Mouse (Mus musculus) midbrain, embryonic 11.5 days (tissue): ENCODE data around the gene 3110009E18Rik. TPM values are rescaled to one million over a fixed set of nuclear protein-coding genes. Genes with fewer than 3 reads are reported as not detected.

Source experiments
- ATAC-seq: fragments of 200-750 bp; cut with Nextera tagmentation; 2 replicates; pipeline ENCODE4 v1.8.0; 2017; ENCODE audit warnings: moderate TSS enrichment, moderate library complexity; ENCODE audit not compliant: low FRiP score
- DNase-seq: peaks from one replicate; pipeline ENCODE4 v3.0.0; 2015; ENCODE audit warnings: low spot score; ENCODE audit errors: missing footprints
- H3K27ac ChIP-seq: fragments of 300-500 bp; sonication (generic); 2 replicates; pipeline ENCODE4 v1.5.1; 2014; ENCODE audit warnings: low read depth, low read length
- H3K27me3 ChIP-seq: fragments of 300-500 bp; sonication (generic); 2 replicates; pipeline ENCODE4 v1.6.1; 2014; ENCODE audit warnings: mild to moderate bottlenecking, low read length, moderate library complexity, mixed read lengths; ENCODE audit not compliant: control insufficient read depth, insufficient read depth
- H3K36me3 ChIP-seq: fragments of 300-500 bp; sonication (generic); 2 replicates; pipeline ENCODE4 v1.6.1; 2014; ENCODE audit warnings: mild to moderate bottlenecking, low read length, moderate library complexity, mixed read lengths; ENCODE audit not compliant: control insufficient read depth, insufficient read depth
- H3K4me1 ChIP-seq: fragments of 300-500 bp; sonication (generic); 2 replicates; pipeline ENCODE4 v1.6.1; 2014; ENCODE audit warnings: low read length; ENCODE audit not compliant: control insufficient read depth, insufficient read depth
- H3K4me2 ChIP-seq: fragments of 300-500 bp; sonication (generic); 2 replicates; pipeline ENCODE4 v1.6.1; 2014; ENCODE audit warnings: mild to moderate bottlenecking, moderate library complexity
- H3K4me3 ChIP-seq: fragments of 300-500 bp; sonication (generic); 2 replicates; pipeline ENCODE4 v1.5.1; 2014; ENCODE audit warnings: low read depth, low read length
- H3K9ac ChIP-seq: fragments of 300-500 bp; sonication (generic); 2 replicates; pipeline ENCODE4 v1.6.1; 2014; ENCODE audit warnings: low read length
- H3K9me3 ChIP-seq: fragments of 300-500 bp; sonication (generic); 2 replicates; pipeline ENCODE4 v1.6.1; 2016; ENCODE audit warnings: low read length; ENCODE audit not compliant: control insufficient read depth
- WGBS: fragments of 180-500 bp; shearing (Covaris S2); extraction: QIAGEN DNeasy Blood & Tissue Kit; methylation state at CpG from one replicate; pipeline ENCODE4 v1.1.7; 2014; 5-methylcytosine and 5-hydroxymethylcytosine counted together
- polyA plus RNA-seq: library from polyadenylated mRNA; unstranded; fragments of >200 nt; fragmentation: Nextera tagmentation; extraction: Ambion mirVana; gene quantifications from 2 replicates; pipeline ENCODE4 v1.2.1, GENCODE M21; 2014

3110009E18Rik gene
- 26.4 and 27.1 TPM in 2 replicates for polyA plus RNA-seq

- Histone ChIP-seq H3K4me3 (peak within 1 kb of the TSS; percentile 63), H3K36me3 (peaks cover 6% of the 10 kb centered on the region; the same call in 1 of the 2 replicates), H3K9me3 (no peaks in the 10 kb centered on the region), H3K9ac (peak within 1 kb of the TSS; percentile 80), H3K27me3 (no peaks in the 10 kb centered on the region), H3K27ac (peak within 1 kb of the TSS; percentile 85), H3K4me2 (peak within 1 kb of the TSS; percentile 81), H3K4me1 (peaks cover 13% of the 10 kb centered on the region)
- 2% methylated on average over 52 of the region's 52 CpGs for WGBS
- ATAC-seq (peak; percentile 95), DNase-seq (peak; percentile 99)
These were observed at the start of gene 3110009E18Rik, which contains the start of gene Dbi for GRCm38 (mm10) chr1:120120969-120121811. Gene 3110009E18Rik (plus strand): TSS chr1:120121187. Gene Dbi (minus strand): TSS chr1:120121078.

- peak overlapping the region; percentile 76 for H3K4me2 ChIP-seq
- H3K4me3 ChIP-seq = peak overlapping the region; percentile 33; the same call in 1 of the 2 replicates
- H3K9me3 ChIP-seq = no peaks in the 10 kb centered on the region
- H3K27ac ChIP-seq = no peak overlapping the region
- H3K36me3 ChIP-seq = no peaks in the 10 kb centered on the region
- H3K4me1 ChIP-seq = peaks cover 15% of the 10 kb centered on the region; the same call in 1 of the 2 replicates
- peaks cover 13% of the 10 kb centered on the region for H3K27me3 ChIP-seq
- 12% methylated on average over 16 of the region's 16 CpGs for WGBS
- ATAC-seq (no peak), DNase-seq (no peak)
- H3K9ac ChIP-seq = peak overlapping the region; percentile 6; the same call in 1 of the 2 replicates
These were observed 48.1 kb upstream of the 3110009E18Rik start for GRCm38 (mm10) chr1:120072900-120073299.

DNA sequence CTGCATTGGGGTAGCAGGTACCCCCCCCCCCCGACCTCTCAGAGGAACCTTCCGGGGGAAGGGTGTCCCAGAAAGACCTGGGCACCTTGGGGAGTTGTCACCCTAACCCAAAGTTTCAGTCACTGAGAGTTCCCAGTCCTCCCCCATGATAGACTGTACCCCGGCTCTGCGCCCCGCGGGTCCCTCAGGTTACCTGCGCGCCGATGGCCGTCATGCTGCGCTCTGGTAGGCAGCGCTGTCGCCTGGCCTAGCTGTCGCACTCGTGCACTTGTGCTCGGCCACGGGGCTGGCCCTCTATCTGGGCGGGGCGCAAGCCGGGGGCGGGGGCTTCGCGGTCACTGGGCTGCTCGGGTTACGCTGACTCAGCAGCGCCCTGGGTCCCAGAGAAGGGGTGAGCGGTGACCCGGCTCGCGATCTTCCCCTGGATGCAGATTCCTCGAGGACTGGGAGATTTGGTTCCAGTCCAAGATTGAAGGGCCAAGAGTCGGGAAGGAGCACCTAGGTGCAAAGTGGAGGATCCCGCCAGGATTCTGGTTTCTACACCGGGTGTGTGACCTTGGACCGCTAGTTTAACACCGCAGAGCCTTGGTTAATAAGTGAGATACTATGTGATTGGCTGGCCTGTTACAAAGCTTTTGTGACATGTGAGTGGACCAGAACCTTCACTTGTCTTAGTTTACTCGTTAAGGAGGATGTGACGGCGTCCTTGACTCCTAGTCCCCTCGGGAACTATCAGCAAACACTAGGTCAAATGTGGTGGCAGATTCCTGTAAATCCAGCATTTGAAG, 47.3 kb upstream of the 3110009E18Rik start, which contains the start of gene Tmem37:
Tmem37 (minus strand) TSS at position 556 of the 788 bp plus-strand sequence.
- peak within 1 kb of the TSS; percentile 40; the same call in 1 of the 2 replicates for H3K9ac ChIP-seq
- ATAC-seq = peak; percentile 88
- no peaks in the 10 kb centered on the region for H3K9me3 ChIP-seq

DNA sequence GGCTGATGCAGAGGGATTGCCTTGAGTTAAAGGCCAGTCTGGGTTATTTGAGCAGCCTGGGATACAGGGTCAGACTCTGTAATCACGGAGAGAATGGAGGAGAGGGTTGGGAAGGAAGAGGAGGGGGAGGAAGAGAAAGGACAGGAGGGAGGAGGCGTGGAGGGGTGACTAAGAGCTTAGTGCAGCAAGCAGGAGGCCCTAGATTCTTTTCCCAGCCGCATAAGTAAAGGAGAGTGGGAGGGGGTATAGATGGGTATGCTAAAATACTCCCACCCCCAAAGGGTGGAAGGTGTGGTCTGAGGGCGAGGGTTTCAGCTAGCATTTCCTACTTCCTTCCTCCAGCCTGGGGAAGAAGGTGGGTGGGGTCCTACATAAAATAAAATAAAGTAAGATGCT, 46.7 kb upstream of the 3110009E18Rik start:
- ATAC-seq = peak; percentile 6
- DNase-seq = no peak

More for the DNA sequence above, 47.3 kb upstream of the 3110009E18Rik start, which contains the start of gene Tmem37:
- Histone ChIP-seq H3K27ac (no peak within 1 kb of the TSS), H3K4me1 (peaks cover 17% of the 10 kb centered on the region; the same call in 1 of the 2 replicates), H3K36me3 (no peaks in the 10 kb centered on the region), H3K4me3 (peak within 1 kb of the TSS; percentile 33), H3K4me2 (peak within 1 kb of the TSS; percentile 76), H3K27me3 (peaks cover 13% of the 10 kb centered on the region)
- peak; percentile 96 for DNase-seq
- WGBS = under 1% methylated on average over 40 of the region's 40 CpGs

GRCm38 (mm10) chr1:120074931-120075330, 46.1 kb upstream of the 3110009E18Rik start:
- Histone ChIP-seq H3K4me3 (no peak overlapping the region), H3K9me3 (no peaks in the 10 kb centered on the region), H3K36me3 (no peaks in the 10 kb centered on the region), H3K4me1 (peaks cover 17% of the 10 kb centered on the region; the same call in 1 of the 2 replicates), H3K4me2 (no peak overlapping the region), H3K27ac (no peak overlapping the region), H3K9ac (no peak overlapping the region), H3K27me3 (peaks cover 13% of the 10 kb centered on the region)
- 72% methylated on average over 4 of the region's 4 CpGs for WGBS
- DNase-seq = no peak
- no peak for ATAC-seq

More for the DNA sequence above, 46.7 kb upstream of the 3110009E18Rik start:
- Histone ChIP-seq H3K27ac (no peak overlapping the region), H3K4me3 (no peak overlapping the region), H3K4me1 (peaks cover 17% of the 10 kb centered on the region; the same call in 1 of the 2 replicates), H3K9me3 (no peaks in the 10 kb centered on the region), H3K4me2 (peak overlapping the region; percentile 76), H3K27me3 (peaks cover 13% of the 10 kb centered on the region), H3K36me3 (no peaks in the 10 kb centered on the region), H3K9ac (peak overlapping the region; percentile 40; the same call in 1 of the 2 replicates)
- WGBS = 8% methylated on average over 4 of the region's 4 CpGs

DNA sequence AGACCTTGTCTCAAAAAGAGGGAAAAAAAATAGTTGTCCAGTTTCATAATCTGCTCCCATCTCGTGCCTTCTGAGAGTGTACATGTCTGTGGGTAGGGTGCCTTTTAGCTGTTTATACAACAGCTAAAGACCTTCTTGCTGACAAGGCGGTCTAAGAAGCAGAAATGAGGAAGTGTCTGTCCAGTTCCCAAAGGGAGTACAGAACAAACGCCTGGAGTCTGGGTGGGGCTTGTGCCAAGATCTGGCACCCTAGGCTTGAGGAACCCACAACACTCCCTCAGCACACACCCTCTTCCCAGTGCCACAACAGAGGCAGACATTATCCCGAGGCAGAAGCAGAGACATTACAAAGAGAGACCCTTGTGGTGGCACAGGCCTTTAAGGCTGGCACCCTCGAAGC, 45.5 kb upstream of the 3110009E18Rik start:
- no peak for DNase-seq
- no peak overlapping the region for H3K27ac ChIP-seq
- no peaks in the 10 kb centered on the region for H3K9me3 ChIP-seq
- no peak for ATAC-seq
- no peak overlapping the region for H3K4me2 ChIP-seq
- no peaks in the 10 kb centered on the region for H3K36me3 ChIP-seq
- no peak overlapping the region for H3K4me3 ChIP-seq
- peaks cover 17% of the 10 kb centered on the region; the same call in 1 of the 2 replicates for H3K4me1 ChIP-seq
- H3K9ac ChIP-seq = no peak overlapping the region
- WGBS = 86% methylated on average over 5 of the region's 5 CpGs
- H3K27me3 ChIP-seq = peaks cover 13% of the 10 kb centered on the region

DNA sequence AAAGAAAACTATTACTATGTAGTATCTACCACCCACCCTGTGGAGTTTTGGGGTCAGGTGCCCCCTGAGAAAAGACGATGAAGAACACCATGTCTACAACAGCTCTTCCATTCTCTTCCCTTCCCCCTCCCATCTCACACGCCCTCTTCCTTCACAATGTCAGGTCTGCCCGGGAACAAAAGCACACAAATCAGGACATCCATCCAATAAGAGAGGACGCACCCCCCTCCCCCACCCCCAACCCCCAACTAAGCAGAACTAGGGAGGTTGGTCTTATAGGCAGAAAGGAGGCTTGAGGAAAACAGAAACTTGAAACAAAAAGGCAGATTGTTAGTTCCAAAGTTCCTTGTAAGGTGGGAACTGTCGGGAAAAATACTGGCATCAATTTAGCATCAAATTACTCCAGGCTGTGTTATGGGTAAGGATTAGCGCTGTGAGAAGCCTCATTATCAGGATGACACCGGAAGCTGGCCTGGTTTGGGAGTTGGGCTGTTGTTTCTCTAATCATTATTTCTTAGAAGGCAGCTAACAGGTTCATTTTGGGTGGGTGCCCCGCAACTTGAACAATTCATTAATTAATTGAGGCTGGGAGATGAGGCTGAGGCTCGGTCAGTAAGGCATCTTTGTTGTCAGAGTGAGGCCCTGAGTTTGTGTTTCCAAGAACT, 43.1 kb upstream of the 3110009E18Rik start:
- no peak overlapping the region for H3K27ac ChIP-seq
- no peak overlapping the region for H3K9ac ChIP-seq
- DNase-seq (no peak), ATAC-seq (no peak)
- no peaks in the 10 kb centered on the region for H3K36me3 ChIP-seq
- H3K4me2 ChIP-seq = no peak overlapping the region
- peaks cover 10% of the 10 kb centered on the region for H3K27me3 ChIP-seq
- peaks cover 17% of the 10 kb centered on the region; the same call in 1 of the 2 replicates for H3K4me1 ChIP-seq
- 14% methylated on average over 9 of the region's 9 CpGs for WGBS
- H3K4me3 ChIP-seq = no peak overlapping the region
- no peaks in the 10 kb centered on the region for H3K9me3 ChIP-seq

DNA sequence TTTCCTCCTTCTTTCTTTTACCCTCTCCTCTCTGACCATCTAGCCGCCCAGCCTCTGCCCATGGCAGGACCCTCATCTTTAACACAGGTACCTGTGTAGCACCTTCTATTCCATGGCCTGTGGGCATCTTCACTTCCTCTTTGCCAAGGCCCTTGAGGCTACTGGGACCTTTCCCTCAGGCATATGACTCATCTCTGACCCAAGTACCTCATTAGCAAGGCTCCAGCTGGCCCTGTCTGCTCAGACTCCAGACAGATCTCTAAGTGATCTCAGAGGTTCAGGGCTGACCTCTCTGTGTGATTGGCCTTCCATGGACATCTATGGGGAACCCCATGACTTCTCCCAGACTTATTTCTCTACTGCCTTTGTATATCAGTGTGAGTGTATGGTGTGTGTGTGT, 40.4 kb upstream of the 3110009E18Rik start:
- DNase-seq (no peak), ATAC-seq (no peak)
- Histone ChIP-seq H3K27ac (no peak overlapping the region), H3K4me3 (no peak overlapping the region), H3K9me3 (no peaks in the 10 kb centered on the region), H3K27me3 (no peaks in the 10 kb centered on the region), H3K9ac (no peak overlapping the region), H3K36me3 (no peaks in the 10 kb centered on the region), H3K4me1 (peaks cover 4% of the 10 kb centered on the region; the same call in 1 of the 2 replicates), H3K4me2 (no peak overlapping the region)
- 87% methylated on average over 1 of the region's 1 CpGs for WGBS
